Mouse (Mus musculus) hindbrain, embryonic 15.5 days (tissue): ENCODE data around the gene Zfp617. TPM values are rescaled to one million over a fixed set of nuclear protein-coding genes. Genes with fewer than 3 reads are reported as not detected.

Source experiments
- ATAC-seq: fragments of 200-750 bp; cut with Nextera tagmentation; 2 replicates; pipeline ENCODE4 v1.8.0; 2017; ENCODE audit warnings: low read depth, moderate number of reproducible peaks, moderate TSS enrichment; ENCODE audit not compliant: low FRiP score
- H3K27ac ChIP-seq: fragments of 300-500 bp; sonication (generic); replicated peaks from 2 replicates; pipeline ENCODE4 v1.5.1; 2015; ENCODE audit warnings: mild to moderate bottlenecking, inconsistent platforms
- H3K27me3 ChIP-seq: fragments of 300-500 bp; sonication (generic); 2 replicates; pipeline ENCODE4 v1.6.1; 2015; ENCODE audit warnings: control low read depth, inconsistent platforms
- H3K36me3 ChIP-seq: fragments of 300-500 bp; sonication (generic); 2 replicates; pipeline ENCODE4 v1.6.1; 2015; ENCODE audit warnings: control low read depth, inconsistent platforms
- H3K4me1 ChIP-seq: fragments of 300-500 bp; sonication (generic); replicated peaks from 2 replicates; pipeline ENCODE4 v1.6.1; 2015; ENCODE audit warnings: control low read depth, inconsistent platforms
- H3K4me2 ChIP-seq: fragments of 300-500 bp; sonication (generic); 2 replicates; pipeline ENCODE4 v1.6.1; 2015; ENCODE audit warnings: moderate library complexity, mild to moderate bottlenecking, inconsistent platforms
- H3K4me3 ChIP-seq: fragments of 300-500 bp; sonication (generic); 2 replicates; pipeline ENCODE4 v1.5.1; 2015; ENCODE audit warnings: mild to moderate bottlenecking, inconsistent platforms
- H3K9ac ChIP-seq: fragments of 300-500 bp; sonication (generic); 2 replicates; pipeline ENCODE4 v1.6.1; 2015; ENCODE audit warnings: inconsistent platforms
- H3K9me3 ChIP-seq: fragments of 300-500 bp; sonication (generic); 2 replicates; pipeline ENCODE4 v1.6.1; 2016; ENCODE audit warnings: control low read depth, inconsistent platforms
- WGBS: fragments of 180-500 bp; shearing (Covaris S2); methylation state at CpG from one replicate; pipeline ENCODE4 v1.1.7; 2015; 5-methylcytosine and 5-hydroxymethylcytosine counted together
- polyA plus RNA-seq: library from polyadenylated mRNA; unstranded; fragments of >200 nt; fragmentation: Nextera tagmentation; extraction: Ambion mirVana; gene quantifications from 2 replicates; pipeline ENCODE4 v1.2.1, GENCODE M21; 2015

Gene Zfp617
- polyA plus RNA-seq, 1 experiment from 2014 or later: 32.9 TPM

DNA sequence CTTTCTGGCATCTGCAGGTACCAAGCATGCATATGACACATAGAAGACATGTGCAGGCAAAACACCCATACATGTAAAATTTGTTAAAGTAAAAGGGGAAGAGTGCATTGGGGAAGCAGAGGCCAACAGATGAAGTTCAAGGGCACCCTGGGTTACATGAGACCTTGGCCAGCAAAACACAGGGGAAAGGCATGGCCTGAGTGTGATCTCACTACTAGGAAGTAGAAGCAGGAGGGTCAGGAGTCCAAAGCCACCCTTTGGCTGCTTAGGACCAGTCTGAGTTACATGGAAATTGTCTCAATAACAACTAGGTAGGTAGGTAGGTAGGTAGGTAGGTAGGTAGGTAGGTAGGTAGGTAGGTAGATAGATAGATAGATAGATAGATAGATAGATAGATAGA is 52.0 kb downstream of the Zfp617 start:
- Histone ChIP-seq H3K4me1 (no peaks in the 10 kb centered on the region), H3K27me3 (no peaks in the 10 kb centered on the region), H3K9me3 (no peaks in the 10 kb centered on the region), H3K4me2 (no peak overlapping the region), H3K9ac (no peak overlapping the region), H3K27ac (no peak overlapping the region), H3K36me3 (peaks cover 2% of the 10 kb centered on the region), H3K4me3 (no peak overlapping the region)
- ATAC-seq: no peak

DNA sequence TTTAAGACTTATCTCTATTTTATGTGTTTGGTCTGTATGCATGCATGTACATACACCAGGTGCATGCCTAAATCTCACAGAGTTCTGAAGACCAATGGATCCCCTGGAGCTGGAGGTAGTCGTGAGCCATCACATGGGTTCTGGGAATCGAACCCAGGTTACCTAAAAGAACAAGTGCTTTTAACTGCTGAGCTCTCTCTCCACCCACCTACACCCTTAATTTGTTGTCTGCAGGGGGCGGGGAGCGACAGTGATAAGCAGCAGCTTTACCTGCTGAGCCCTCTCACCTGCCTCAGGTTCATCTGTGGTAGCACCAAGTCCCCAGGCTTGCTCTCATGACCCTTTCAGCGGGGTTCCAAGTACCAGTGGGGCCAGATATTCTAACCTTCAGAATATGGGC is 53.4 kb downstream of the Zfp617 start:
- Histone ChIP-seq H3K9ac (no peak overlapping the region), H3K36me3 (peaks cover 14% of the 10 kb centered on the region), H3K4me3 (no peak overlapping the region), H3K27me3 (no peaks in the 10 kb centered on the region), H3K4me1 (no peaks in the 10 kb centered on the region), H3K9me3 (no peaks in the 10 kb centered on the region), H3K27ac (no peak overlapping the region), H3K4me2 (no peak overlapping the region)
- ATAC-seq: no peak
- 95% methylated on average over 5 of the region's 5 CpGs for WGBS

DNA sequence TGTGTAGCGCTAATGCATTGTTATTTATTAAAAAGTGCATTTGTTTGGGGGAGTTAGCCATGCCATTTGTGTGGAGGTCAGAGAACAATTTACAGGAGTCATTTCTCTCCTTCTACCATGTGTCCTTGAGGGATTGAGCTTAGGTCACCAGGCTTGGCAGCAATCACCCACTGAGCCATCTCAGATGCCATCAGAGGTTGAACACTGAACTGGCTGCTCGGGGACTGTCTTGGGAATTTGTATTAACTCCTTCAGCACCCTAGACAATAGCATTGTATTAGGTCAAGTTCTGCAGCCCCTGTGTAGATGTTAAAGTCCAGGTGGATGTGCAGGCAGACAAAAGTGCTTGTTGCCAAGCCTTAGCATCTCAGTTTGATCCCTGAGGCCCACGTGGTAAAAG is 55.6 kb downstream of the Zfp617 start:
- Histone ChIP-seq H3K9ac (no peak overlapping the region), H3K36me3 (peaks cover 35% of the 10 kb centered on the region), H3K9me3 (no peaks in the 10 kb centered on the region), H3K4me1 (no peaks in the 10 kb centered on the region), H3K4me3 (no peak overlapping the region), H3K27ac (no peak overlapping the region), H3K4me2 (no peak overlapping the region), H3K27me3 (no peaks in the 10 kb centered on the region)
- ATAC-seq: no peak
- 86% methylated on average over 3 of the region's 3 CpGs for WGBS

DNA sequence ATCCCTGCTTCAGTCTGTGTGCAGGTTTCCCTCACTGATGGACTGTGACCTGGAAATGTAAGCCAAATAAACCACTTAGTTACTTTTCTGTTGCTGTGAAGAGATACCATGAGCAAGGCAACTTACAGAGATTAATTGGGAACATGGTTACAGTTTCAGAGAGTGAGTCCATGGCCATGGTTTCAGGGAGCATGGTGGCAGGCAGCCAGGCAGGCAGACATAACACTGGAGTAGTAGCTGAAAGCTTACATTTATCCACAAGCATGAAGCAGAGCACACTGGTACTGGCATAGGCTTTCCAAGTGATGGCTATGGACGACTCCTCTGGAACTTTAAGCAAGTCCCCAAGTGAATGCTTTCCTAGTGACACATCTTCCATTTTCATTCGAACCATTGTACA is 56.7 kb downstream of the Zfp617 start:
- Histone ChIP-seq H3K9me3 (no peaks in the 10 kb centered on the region), H3K4me2 (no peak overlapping the region), H3K27me3 (no peaks in the 10 kb centered on the region), H3K4me1 (no peaks in the 10 kb centered on the region), H3K36me3 (peaks cover 38% of the 10 kb centered on the region), H3K4me3 (no peak overlapping the region), H3K27ac (no peak overlapping the region), H3K9ac (no peak overlapping the region)
- 99% methylated on average over 2 of the region's 2 CpGs for WGBS
- no peak for ATAC-seq

DNA sequence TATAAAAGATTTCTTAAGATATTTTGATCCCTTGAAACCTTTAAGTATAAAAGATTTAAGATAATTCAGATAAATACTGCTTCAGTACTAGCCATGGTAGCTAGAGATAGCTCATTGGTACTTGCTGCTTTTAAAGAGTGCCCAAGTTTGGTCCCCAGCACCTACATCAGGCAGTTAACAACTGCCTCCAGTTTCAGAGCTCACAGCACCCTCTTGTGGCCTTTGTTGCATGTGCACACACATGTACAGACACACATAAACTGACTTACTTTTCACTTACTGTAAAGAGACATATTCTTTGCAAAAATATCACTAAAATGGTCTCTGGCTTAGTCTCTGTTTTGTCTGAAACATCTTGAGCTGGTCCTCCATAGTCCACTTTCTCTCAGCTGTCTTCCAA is 58.0 kb downstream of the Zfp617 start:
- no peak overlapping the region for H3K4me3 ChIP-seq
- ATAC-seq: no peak
- H3K4me2 ChIP-seq: no peak overlapping the region
- no peaks in the 10 kb centered on the region for H3K27me3 ChIP-seq
- H3K4me1 ChIP-seq: no peaks in the 10 kb centered on the region
- H3K9me3 ChIP-seq: no peaks in the 10 kb centered on the region
- H3K36me3 ChIP-seq: peaks cover 38% of the 10 kb centered on the region
- no peak overlapping the region for H3K9ac ChIP-seq
- H3K27ac ChIP-seq: no peak overlapping the region

DNA sequence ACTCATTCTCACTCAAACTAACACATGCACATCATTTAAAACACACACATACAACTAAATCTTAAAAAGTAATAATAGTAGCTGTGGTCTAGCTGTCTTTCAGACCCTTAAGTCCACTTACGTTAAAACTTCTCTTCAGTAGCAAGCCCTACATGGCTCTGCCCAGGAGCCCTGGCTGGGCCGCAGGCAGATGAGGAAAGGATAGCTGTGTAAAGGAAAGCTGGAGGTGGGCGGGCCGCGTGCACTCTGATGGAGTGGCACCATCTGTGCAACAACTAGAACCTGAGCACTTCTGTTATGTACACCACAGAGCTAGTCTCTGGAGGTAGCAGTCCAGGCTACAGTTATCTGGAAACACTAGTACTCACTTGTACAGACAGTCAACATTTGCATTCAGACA is 58.8 kb downstream of the Zfp617 start:
- Histone ChIP-seq H3K4me1 (no peaks in the 10 kb centered on the region), H3K36me3 (peaks cover 38% of the 10 kb centered on the region), H3K27ac (no peak overlapping the region), H3K4me3 (no peak overlapping the region), H3K4me2 (no peak overlapping the region), H3K9me3 (no peaks in the 10 kb centered on the region), H3K9ac (no peak overlapping the region), H3K27me3 (no peaks in the 10 kb centered on the region)
- ATAC-seq: no peak; the same call in 1 of the 2 replicates
- 97% methylated on average over 5 of the region's 5 CpGs for WGBS

DNA sequence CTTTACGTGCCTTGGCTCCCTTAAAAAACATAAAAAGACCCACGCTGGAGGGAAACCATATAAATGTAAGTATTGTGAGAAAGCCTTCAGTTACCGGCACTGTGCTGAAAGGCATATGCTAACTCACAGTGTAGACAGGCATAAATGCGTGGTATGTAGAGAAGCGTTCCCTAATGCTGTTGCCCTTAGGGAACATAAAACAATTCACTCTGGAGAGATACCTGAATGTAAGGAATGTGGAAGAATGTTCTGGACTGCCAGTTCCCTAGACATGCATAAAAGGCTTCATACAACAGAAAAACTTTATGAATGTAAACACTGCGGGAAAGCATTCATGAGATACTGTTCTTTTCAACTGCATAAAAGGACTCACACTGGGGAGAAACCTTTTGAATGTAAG is 59.7 kb downstream of the Zfp617 start:
- WGBS: 87% methylated on average over 6 of the region's 6 CpGs
- H3K9ac ChIP-seq: no peak overlapping the region
- H3K36me3 ChIP-seq: peaks cover 38% of the 10 kb centered on the region
- H3K9me3 ChIP-seq: no peaks in the 10 kb centered on the region
- no peaks in the 10 kb centered on the region for H3K27me3 ChIP-seq
- no peak overlapping the region for H3K4me3 ChIP-seq
- H3K27ac ChIP-seq: no peak overlapping the region
- no peak overlapping the region for H3K4me2 ChIP-seq
- no peaks in the 10 kb centered on the region for H3K4me1 ChIP-seq
- ATAC-seq: no peak

DNA sequence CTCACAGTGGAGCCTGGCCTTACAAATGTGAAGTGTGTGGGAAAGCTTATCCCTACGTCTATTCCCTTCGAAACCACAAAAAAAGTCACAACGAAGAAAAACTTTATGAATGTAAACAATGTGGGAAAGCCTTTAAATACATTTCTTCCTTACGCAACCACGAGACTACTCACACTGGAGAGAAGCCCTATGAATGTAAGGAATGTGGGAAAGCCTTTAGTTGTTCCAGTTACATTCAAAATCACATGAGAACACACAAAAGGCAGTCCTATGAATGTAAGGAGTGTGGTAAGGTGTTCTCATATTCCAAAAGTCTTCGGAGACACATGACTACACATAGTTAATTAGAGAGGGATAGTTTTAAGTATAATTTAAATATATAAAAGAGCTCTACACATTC is 60.2 kb downstream of the Zfp617 start:
- H3K9me3 ChIP-seq: no peaks in the 10 kb centered on the region
- no peak overlapping the region for H3K4me3 ChIP-seq
- 89% methylated on average over 6 of the region's 6 CpGs for WGBS

DNA sequence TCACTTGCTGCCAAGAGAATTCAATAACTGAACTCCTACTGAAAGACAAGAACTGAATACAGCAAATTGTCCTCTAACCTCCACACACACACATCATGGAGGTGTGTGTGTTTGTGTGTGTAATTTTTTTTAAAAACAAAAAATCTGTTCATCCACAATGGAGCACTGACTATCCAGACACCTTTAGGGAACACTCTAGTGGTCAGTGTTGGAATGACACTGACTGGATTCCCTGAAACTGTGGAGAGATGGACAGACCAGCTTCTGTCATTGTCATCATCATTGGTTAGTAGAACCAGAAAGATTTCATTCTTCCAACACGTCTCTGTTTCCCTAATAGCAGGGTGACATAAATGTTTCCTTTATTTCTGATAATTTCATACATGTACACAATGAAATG is 63.5 kb downstream of the Zfp617 start:
- no peaks in the 10 kb centered on the region for H3K27me3 ChIP-seq

More for the DNA sequence above, 60.2 kb downstream of the Zfp617 start:
- Histone ChIP-seq H3K9ac (no peak overlapping the region), H3K27me3 (no peaks in the 10 kb centered on the region), H3K36me3 (peaks cover 38% of the 10 kb centered on the region), H3K4me2 (no peak overlapping the region), H3K27ac (no peak overlapping the region), H3K4me1 (no peaks in the 10 kb centered on the region)
- no peak for ATAC-seq

DNA sequence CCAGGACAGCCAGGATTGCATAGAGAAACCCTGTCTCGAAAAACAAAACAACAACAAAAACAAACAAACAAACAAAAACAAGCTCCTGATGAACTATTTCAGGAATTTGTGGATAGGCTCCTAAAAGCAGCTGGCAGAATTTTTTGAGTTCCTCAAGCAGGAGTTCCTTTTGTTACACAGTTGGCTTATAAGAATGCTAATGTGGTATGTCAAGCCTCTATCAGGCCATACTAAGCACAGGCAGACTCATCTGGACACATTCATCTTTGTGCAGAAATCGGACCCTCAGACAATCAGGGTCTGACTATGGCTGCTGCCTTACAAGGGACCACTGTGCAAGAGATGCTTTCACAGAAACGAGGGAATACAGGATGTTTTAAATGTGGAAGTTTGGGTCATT is 65.8 kb downstream of the Zfp617 start:
- 68% methylated on average over 3 of the region's 3 CpGs for WGBS
- Histone ChIP-seq H3K27me3 (no peaks in the 10 kb centered on the region), H3K4me3 (no peak overlapping the region), H3K36me3 (peaks cover 2% of the 10 kb centered on the region; the same call in 1 of the 2 replicates), H3K4me2 (no peak overlapping the region), H3K4me1 (no peaks in the 10 kb centered on the region), H3K9me3 (no peaks in the 10 kb centered on the region), H3K9ac (no peak overlapping the region), H3K27ac (no peak overlapping the region)
- ATAC-seq: no peak

More for the DNA sequence above, 63.5 kb downstream of the Zfp617 start:
- no peaks in the 10 kb centered on the region for H3K4me1 ChIP-seq
- no peak overlapping the region for H3K9ac ChIP-seq
- no peak overlapping the region for H3K27ac ChIP-seq
- peaks cover 23% of the 10 kb centered on the region for H3K36me3 ChIP-seq
- H3K9me3 ChIP-seq: no peaks in the 10 kb centered on the region
- 0 out of 2 replicates have a peak, but pooled peaks have one; percentile 54 for ATAC-seq
- no peak overlapping the region for H3K4me2 ChIP-seq
- WGBS: 71% methylated on average over 1 of the region's 1 CpGs
- no peak overlapping the region for H3K4me3 ChIP-seq

DNA sequence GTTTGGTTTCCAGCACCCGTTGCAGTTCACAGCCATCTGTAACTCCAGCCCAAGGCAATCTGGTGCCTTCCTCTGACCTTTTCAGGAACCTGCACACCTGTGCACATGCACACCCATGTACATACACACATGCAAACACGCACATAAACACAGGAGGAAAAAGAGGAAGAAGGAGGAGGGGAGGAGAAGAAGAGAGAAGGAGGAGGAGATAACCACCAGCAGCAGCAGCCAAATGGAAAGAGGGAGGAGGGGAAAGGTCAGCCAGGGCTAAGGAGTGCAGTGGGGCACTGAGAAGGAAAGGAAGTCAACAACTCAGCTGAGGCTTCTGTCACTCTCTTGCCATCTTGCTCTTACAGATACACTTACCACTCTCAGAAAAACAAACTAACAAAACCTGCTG is 72.6 kb downstream of the Zfp617 start:
- no peaks in the 10 kb centered on the region for H3K27me3 ChIP-seq
- no peaks in the 10 kb centered on the region for H3K4me1 ChIP-seq
- no peak for ATAC-seq
- H3K9me3 ChIP-seq: no peaks in the 10 kb centered on the region
- no peaks in the 10 kb centered on the region for H3K36me3 ChIP-seq
- no peak overlapping the region for H3K27ac ChIP-seq
- no peak overlapping the region for H3K9ac ChIP-seq
- H3K4me2 ChIP-seq: no peak overlapping the region
- whole genome bisulfite sequencing: 69% methylated on average over 2 of the region's 2 CpGs
- H3K4me3 ChIP-seq: no peak overlapping the region

DNA sequence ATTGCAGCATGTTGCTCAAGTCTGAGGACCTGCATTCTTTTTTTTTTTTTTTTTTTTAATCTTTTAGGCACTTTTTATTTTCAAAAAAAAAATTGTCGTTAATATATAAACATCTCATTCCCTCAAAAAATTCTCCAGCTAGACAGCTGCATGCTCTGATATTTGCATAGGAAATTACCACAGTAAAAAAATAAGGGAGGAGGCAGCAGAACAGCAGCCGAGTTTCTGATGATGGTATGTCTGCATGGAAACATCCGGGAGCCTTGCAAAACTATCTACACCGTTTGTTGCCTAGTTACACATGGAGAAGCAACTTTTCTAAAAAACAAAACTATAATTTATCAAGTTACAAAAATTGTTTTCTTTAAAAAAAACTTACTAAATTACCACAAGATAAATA is 73.0 kb downstream of the Zfp617 start:
- no peak overlapping the region for H3K9ac ChIP-seq
- WGBS: 83% methylated on average over 4 of the region's 4 CpGs

More for the DNA sequence above, 73.0 kb downstream of the Zfp617 start:
- no peak overlapping the region for H3K4me2 ChIP-seq
- no peak overlapping the region for H3K27ac ChIP-seq
- H3K9me3 ChIP-seq: no peaks in the 10 kb centered on the region
- no peak overlapping the region for H3K4me3 ChIP-seq
- no peaks in the 10 kb centered on the region for H3K36me3 ChIP-seq
- no peaks in the 10 kb centered on the region for H3K27me3 ChIP-seq
- ATAC-seq: no peak
- no peaks in the 10 kb centered on the region for H3K4me1 ChIP-seq
